Mouse (Mus musculus) myocyte (in vitro differentiated cells): ENCODE measurements at regions not wholly inside any gene's neighbourhood (a gene's known extent, or its start where the extent isn't known, plus 50 kb on each side); places are given as distances from the start of the nearest gene placed in this dataset.

Source experiments
- H3K27me3 ChIP-seq: one replicate; pipeline ENCODE4 v1.6.1; 2011; ENCODE audit not compliant: control insufficient read depth, insufficient read depth, insufficient read length
- H3K36me3 ChIP-seq: one replicate; pipeline ENCODE4 v1.6.1; 2011; ENCODE audit not compliant: control insufficient read depth, insufficient read depth
- H3K4me2 ChIP-seq: one replicate; pipeline ENCODE4 v1.6.1; 2011; ENCODE audit warnings: low read depth, control low read depth
- H3K4me3 ChIP-seq: one replicate; pipeline ENCODE4 v1.5.1; 2011; ENCODE audit warnings: mild to moderate bottlenecking, control low read depth, moderate library complexity
- H3K79me2 ChIP-seq: one replicate; pipeline ENCODE4 v1.6.1; 2011; ENCODE audit not compliant: control insufficient read depth, insufficient read depth
- H3ac ChIP-seq: one replicate; pipeline ENCODE4 v1.6.1; 2011; ENCODE audit not compliant: control insufficient read depth, insufficient read length
- CEBPB ChIP-seq: IDR thresholded peaks from 2 replicates; pipeline ENCODE4 v1.6.1; 2011; ENCODE audit warnings: mild to moderate bottlenecking, moderate library complexity; ENCODE audit not compliant: poor library complexity, insufficient read depth, severe bottlenecking
- E2F4 ChIP-seq: IDR thresholded peaks from one replicate; pipeline ENCODE4 v1.6.1; 2011; ENCODE audit warnings: mild to moderate bottlenecking, control low read depth, moderate library complexity; ENCODE audit not compliant: insufficient read depth
- MAX ChIP-seq: IDR thresholded peaks from one replicate; pipeline ENCODE4 v1.6.1; 2011; ENCODE audit warnings: low read depth, mild to moderate bottlenecking, control low read depth
- MYOD1 ChIP-seq, 3 experiments: IDR thresholded peaks; one replicate each; pipeline ENCODE4 v1.6.1; 2011; ENCODE audit warnings: control low read depth in 2 of 3, low read depth in 2 of 3, mild to moderate bottlenecking in 2 of 3, moderate library complexity in 1 of 3; ENCODE audit not compliant: insufficient read length in 2 of 3, control insufficient read depth in 1 of 3
- MYOG ChIP-seq, 3 experiments: IDR thresholded peaks; one replicate each; pipeline ENCODE4 v1.6.1; 2011; ENCODE audit warnings: control low read depth in 2 of 3, low read depth in 2 of 3, mild to moderate bottlenecking in 2 of 3; ENCODE audit not compliant: insufficient read length in 2 of 3, control insufficient read depth in 1 of 3, insufficient read depth in 1 of 3
- POLR2A ChIP-seq: IDR thresholded peaks from one replicate; pipeline ENCODE4 v1.6.1; 2011; ENCODE audit warnings: low read depth, mild to moderate bottlenecking, control low read depth, moderate library complexity; ENCODE audit not compliant: insufficient read length
- POLR2AphosphoS2 ChIP-seq: IDR thresholded peaks from one replicate; pipeline ENCODE4 v1.6.1; 2011; ENCODE audit warnings: low read depth, control low read depth; ENCODE audit not compliant: insufficient read length
- REST ChIP-seq: IDR thresholded peaks from one replicate; pipeline ENCODE4 v1.6.1; 2011; ENCODE audit warnings: mild to moderate bottlenecking, control low read depth, moderate library complexity; ENCODE audit not compliant: insufficient read depth, insufficient read length
- SRF ChIP-seq: IDR thresholded peaks from one replicate; pipeline ENCODE4 v1.6.1; 2011; ENCODE audit warnings: low read depth; ENCODE audit not compliant: control insufficient read depth, insufficient read length
- TCF12 ChIP-seq: IDR thresholded peaks from one replicate; pipeline ENCODE4 v1.6.1; 2011; ENCODE audit warnings: mild to moderate bottlenecking, control low read depth; ENCODE audit not compliant: poor library complexity, insufficient read depth, severe bottlenecking
- TCF3 ChIP-seq: IDR thresholded peaks from one replicate; pipeline ENCODE4 v1.6.1; 2011; ENCODE audit warnings: low read depth, control low read depth; ENCODE audit not compliant: insufficient read length
- USF1 ChIP-seq: IDR thresholded peaks from one replicate; pipeline ENCODE4 v1.6.1; 2011; ENCODE audit warnings: low read depth, mild to moderate bottlenecking, control low read depth, moderate library complexity

DNA sequence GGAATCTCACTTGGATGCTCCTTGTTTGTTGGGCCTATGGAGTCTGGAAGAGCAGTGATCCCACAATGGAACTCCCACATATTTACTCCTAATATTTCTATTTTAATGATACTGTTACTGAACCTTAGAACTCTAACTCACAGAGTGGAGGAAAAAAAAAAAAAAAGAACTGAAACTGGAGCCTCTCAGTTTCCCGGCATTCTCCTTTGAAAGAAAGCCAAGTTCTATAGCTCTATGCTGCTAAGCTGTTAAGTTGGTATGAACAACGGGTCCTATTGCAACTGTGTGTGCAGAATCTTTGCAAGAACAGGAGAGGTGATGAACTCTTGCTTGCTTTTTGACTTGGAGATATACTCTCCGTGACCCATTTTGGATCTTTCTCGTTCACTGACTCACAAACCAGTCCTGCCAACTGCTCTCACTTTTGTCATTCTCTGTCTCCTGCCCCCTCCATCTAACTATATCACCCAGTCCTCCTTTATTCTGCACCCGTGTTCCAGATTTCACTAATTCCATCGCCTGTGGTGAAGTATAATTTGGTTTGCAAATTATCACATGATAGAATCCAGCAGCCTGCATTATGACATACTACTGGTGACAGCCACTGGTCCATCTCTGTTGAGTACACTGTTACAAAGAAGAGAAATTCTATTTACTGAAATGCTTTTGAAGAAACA lies 92.6 kb upstream of the Ctsc start:
- H3ac ChIP-seq, result no peak overlapping the region
- TF ChIP-seq MAX (no peak), USF1 (no peak), MYOD1 (IDR thresholded peaks at IDR 0.05; ENCODE audit: control insufficient read depth in 1 of 3, insufficient read length in 2 of 3, low read depth in 2 of 3) (no peak), MYOG (IDR thresholded peaks at IDR 0.05; ENCODE audit: control insufficient read depth in 1 of 3, insufficient read depth in 1 of 3, insufficient read length in 2 of 3, low read depth in 2 of 3) (no peak), SRF (no peak), POLR2AphosphoS2 (no peak), POLR2A (no peak), TCF3 (no peak), REST (no peak), TCF12 (no peak), E2F4 (no peak), CEBPB (no peak)
- no peak overlapping the region for H3K4me2 ChIP-seq

DNA sequence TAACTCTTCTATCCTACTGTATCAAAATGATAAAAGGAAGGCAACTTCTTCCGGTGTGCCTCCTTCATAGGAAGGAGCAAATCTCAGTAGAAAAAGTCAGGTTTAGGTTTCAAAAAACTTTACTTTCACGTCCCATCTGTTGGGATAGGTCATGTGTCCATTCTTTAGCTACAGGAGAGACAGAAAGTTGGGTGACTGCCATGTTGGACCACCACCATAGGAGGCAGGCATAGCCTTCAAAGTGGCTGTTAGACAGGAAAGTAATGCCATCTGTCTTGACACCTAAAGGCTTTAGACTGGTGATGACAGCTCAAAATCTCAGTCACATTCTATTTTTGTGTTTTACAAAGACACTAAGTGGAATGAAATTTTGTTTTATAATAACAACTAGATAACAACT lies 90.3 kb upstream of the Ctsc start:
- Histone ChIP-seq H3ac (no peak overlapping the region), H3K27me3 (no peaks in the 10 kb centered on the region), H3K36me3 (no peaks in the 10 kb centered on the region), H3K4me2 (no peak overlapping the region), H3K79me2 (no peaks in the 10 kb centered on the region), H3K4me3 (no peak overlapping the region)
- TF ChIP-seq E2F4, result no peak
- peak in 1 of 3 experiments; percentile 65 for TF ChIP-seq MYOD1 (IDR thresholded peaks at IDR 0.05; ENCODE audit: control insufficient read depth in 1 of 3, insufficient read length in 2 of 3, low read depth in 2 of 3)
- TF ChIP-seq TCF3, result no peak
- TF ChIP-seq REST, result no peak
- no peak for TF ChIP-seq CEBPB
- no peak for TF ChIP-seq MYOG (IDR thresholded peaks at IDR 0.05; ENCODE audit: control insufficient read depth in 1 of 3, insufficient read depth in 1 of 3, insufficient read length in 2 of 3, low read depth in 2 of 3)

More for the DNA sequence above, 92.6 kb upstream of the Ctsc start:
- H3K36me3 ChIP-seq, result no peaks in the 10 kb centered on the region
- H3K79me2 ChIP-seq, result no peaks in the 10 kb centered on the region
- no peak overlapping the region for H3K4me3 ChIP-seq
- H3K27me3 ChIP-seq, result no peaks in the 10 kb centered on the region

DNA sequence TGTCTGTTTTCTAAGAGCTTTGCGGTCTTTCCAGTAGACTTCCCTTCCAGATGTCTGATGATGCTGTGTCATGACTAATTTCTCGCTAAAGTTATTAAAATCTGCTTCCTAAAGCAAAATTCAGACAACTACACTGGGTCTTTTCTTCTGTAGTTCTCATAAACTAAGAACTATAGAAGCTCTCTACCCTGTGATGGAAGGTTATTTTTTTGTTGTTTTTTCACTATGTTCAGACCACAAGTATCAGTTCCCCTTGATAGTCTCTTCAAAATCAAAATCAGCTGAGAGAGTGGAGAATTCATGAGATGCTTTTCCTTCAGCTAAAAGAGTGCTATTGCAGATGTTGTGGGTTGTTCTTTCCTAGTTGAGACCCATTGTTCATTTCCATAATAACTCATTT lies 85.1 kb upstream of the Ctsc start:
- Histone ChIP-seq H3K36me3 (no peaks in the 10 kb centered on the region), H3ac (no peak overlapping the region), H3K79me2 (no peaks in the 10 kb centered on the region), H3K27me3 (no peaks in the 10 kb centered on the region), H3K4me3 (no peak overlapping the region), H3K4me2 (no peak overlapping the region)
- TF ChIP-seq USF1, result no peak
- no peak for TF ChIP-seq E2F4
- TF ChIP-seq MAX, result no peak
- TF ChIP-seq TCF12, result no peak
- TF ChIP-seq TCF3, result no peak
- TF ChIP-seq POLR2A, result no peak
- TF ChIP-seq SRF, result no peak
- TF ChIP-seq POLR2AphosphoS2, result no peak
- TF ChIP-seq MYOD1 (IDR thresholded peaks at IDR 0.05; ENCODE audit: control insufficient read depth in 1 of 3, insufficient read length in 2 of 3, low read depth in 2 of 3), result no peak
- no peak for TF ChIP-seq REST
- no peak for TF ChIP-seq CEBPB
- TF ChIP-seq MYOG (IDR thresholded peaks at IDR 0.05; ENCODE audit: control insufficient read depth in 1 of 3, insufficient read depth in 1 of 3, insufficient read length in 2 of 3, low read depth in 2 of 3), result no peak

DNA sequence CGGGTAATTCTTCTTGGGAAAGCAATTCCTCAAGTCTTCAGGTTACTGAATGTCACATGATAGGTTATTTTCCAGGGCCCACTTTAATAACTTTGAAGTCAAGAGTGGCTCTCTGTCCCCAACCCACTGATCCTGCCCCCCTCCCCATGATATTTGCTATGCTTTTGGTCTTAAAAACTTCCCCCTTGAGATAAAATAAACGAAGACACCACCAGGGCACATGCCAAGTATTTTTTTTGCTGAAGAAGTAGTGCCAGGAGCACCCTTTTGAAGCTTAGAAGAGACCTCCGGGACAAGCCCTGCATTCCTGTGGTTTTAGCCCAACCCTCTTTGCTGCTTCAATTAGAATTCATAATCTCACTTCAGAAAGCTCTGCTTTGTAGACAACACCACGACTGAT lies 78.8 kb upstream of the Ctsc start:
- Histone ChIP-seq H3K4me3 (no peak overlapping the region), H3K36me3 (no peaks in the 10 kb centered on the region), H3ac (no peak overlapping the region), H3K27me3 (no peaks in the 10 kb centered on the region), H3K79me2 (no peaks in the 10 kb centered on the region), H3K4me2 (peak overlapping the region; percentile 70)
- TF ChIP-seq POLR2AphosphoS2, result no peak
- no peak for TF ChIP-seq TCF3
- no peak for TF ChIP-seq REST
- TF ChIP-seq MYOD1 (IDR thresholded peaks at IDR 0.05; ENCODE audit: control insufficient read depth in 1 of 3, insufficient read length in 2 of 3, low read depth in 2 of 3), result no peak
- TF ChIP-seq MAX, result no peak
- TF ChIP-seq POLR2A, result no peak
- no peak for TF ChIP-seq CEBPB
- peak; percentile 37 for TF ChIP-seq USF1
